Mouse (Mus musculus) kidney, adult 2 months (tissue): ENCODE measurements at regions not wholly inside any gene's neighbourhood (a gene's known extent, or its start where the extent isn't known, plus 50 kb on each side); places are given as distances from the start of the nearest gene placed in this dataset.

ENCODE experiments used
- CTCF ChIP-seq: fragments of 200-500 bp; conservative IDR thresholded peaks from 2 replicates; pipeline ENCODE4 v1.5.1; 2011; ENCODE audit warnings: low read depth, mild to moderate bottlenecking, control low read depth, low read length, moderate library complexity, mixed read lengths; ENCODE audit not compliant: insufficient read depth, insufficient read length
- POLR2A ChIP-seq: fragments of 200-500 bp; IDR thresholded peaks from one replicate; pipeline ENCODE4 v1.6.1; 2011; ENCODE audit warnings: low read depth, low read length, control low read depth

DNA sequence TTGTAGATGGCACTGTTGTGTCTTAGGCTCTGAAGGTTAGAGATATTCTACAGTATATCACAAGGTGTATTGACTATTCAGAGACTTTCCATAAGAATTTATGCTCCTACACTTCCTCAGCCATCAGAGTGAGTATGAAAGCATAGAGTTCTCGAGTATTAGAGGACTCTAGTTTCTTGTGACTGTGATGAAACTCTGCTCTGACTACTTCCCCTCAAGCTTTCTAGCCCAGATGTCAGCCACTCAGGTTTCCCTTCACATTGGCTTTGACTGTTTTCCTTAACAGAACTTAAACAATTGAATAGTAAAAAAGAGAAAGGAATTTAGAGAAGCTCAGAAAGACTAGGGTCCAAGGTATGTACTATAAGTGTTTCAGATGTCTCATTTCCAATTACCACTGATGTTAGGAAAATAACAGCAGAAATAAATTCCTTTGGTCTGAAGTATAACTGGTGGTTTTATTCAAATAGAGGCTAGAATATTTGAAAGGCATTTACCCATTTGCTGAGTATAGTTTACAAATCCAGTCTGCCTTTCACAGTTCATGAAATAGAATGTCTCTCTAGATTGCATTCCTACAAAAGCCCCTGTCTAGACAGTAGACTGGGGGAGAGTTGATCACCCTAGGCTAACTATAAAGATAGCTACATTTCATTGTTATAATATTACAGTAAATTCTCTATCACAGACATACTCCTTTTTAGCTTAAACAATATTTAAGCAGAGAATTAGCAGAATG lies 751.4 kb upstream of the Agtr1b start:
- TF ChIP-seq CTCF, result no peak
- TF ChIP-seq POLR2A, result no peak
